8 mouse cellular contexts compared by ENCODE assay signal in the genomic region with DNA sequence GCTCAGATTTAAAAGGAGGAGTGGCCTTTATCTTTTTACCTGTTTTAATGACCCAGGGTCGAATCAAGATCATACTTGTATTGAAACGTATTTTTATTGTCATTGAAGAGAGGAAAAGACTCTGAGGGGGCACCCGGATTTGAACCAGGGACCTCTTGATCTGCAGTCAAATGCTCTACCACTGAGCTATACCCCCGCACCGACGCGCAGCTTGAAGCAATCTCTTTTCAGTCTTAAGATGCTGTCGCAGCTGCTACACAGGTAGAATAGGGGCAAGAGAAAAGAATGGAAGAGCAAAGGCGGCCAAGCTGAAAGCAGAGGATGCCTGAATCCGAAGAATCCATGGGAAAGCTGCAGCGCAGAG. TPM values are rescaled to one million over a fixed set of nuclear protein-coding genes. Genes with fewer than 3 reads are reported as not detected.
DNase-seq lines count a peak whose midpoint lies in the region; ATAC-seq and TF ChIP-seq lines count a peak whose summit lies in the region.

A gene (plus strand): TSS at position 219 of the 364 bp plus-strand sequence.

- peak within 1 kb of the TSS; percentile 55 for H3K27ac ChIP-seq in forebrain, embryonic 11.5 days (ENCODE audit: low read depth, low read length)
- H3K27ac ChIP-seq in heart, postnatal 0 days (ENCODE audit: low read depth): peak within 1 kb of the TSS; percentile 89
- H3K27ac ChIP-seq in liver, embryonic 16.5 days (ENCODE audit: low read length): peak within 1 kb of the TSS; percentile 86
- peak within 1 kb of the TSS; percentile 88 for H3K27ac ChIP-seq in neural tube, embryonic 12.5 days

- peaks cover 10% of the 10 kb centered on the region for H3K4me1 ChIP-seq in forebrain, embryonic 11.5 days (replicated peaks; ENCODE audit: control insufficient read depth, insufficient read depth, low read length)
- H3K4me1 ChIP-seq in heart, postnatal 0 days (ENCODE audit: control insufficient read depth, insufficient read depth): peaks cover 20% of the 10 kb centered on the region
- H3K4me1 ChIP-seq in liver, embryonic 16.5 days (ENCODE audit: control insufficient read depth, low read depth, low read length): peaks cover 3% of the 10 kb centered on the region
- peaks cover 24% of the 10 kb centered on the region for H3K4me1 ChIP-seq in neural tube, embryonic 12.5 days

- peak within 1 kb of the TSS; percentile 76 for H3K4me2 ChIP-seq in forebrain, embryonic 11.5 days (ENCODE audit: low read depth, low read length, severe bottlenecking)
- H3K4me2 ChIP-seq in heart, postnatal 0 days (ENCODE audit: low read depth, low read length): peak within 1 kb of the TSS; percentile 90
- H3K4me2 ChIP-seq in liver, embryonic 16.5 days (ENCODE audit: low read depth, low read length): peak within 1 kb of the TSS; percentile 89
- H3K4me2 ChIP-seq in neural tube, embryonic 12.5 days (replicated peaks): peak within 1 kb of the TSS; percentile 84

- DNase-seq in CD8-positive naive resting alpha-beta T cell, adult 2 months (ENCODE audit: low read depth in 2 of 2, low spot score in 2 of 2): peak; percentile 96
- peak; percentile 81 for DNase-seq in c-Kit-positive CD71-negative TER-119-negative erythroid progenitor cells, embryonic 14.5 days (ENCODE audit: low read depth)
- peak; percentile 94 for DNase-seq in forebrain, embryonic 11.5 days (ENCODE audit: low spot score)
- no peak for DNase-seq in heart, postnatal 0 days (ENCODE audit: low spot score)
- DNase-seq in large intestine, adult 2 months (ENCODE audit: low read depth, low spot score): no peak
- peak; percentile 90 for DNase-seq in testis, postnatal 10 days (ENCODE audit: low spot score)

- no peaks in the 10 kb centered on the region for H3K36me3 ChIP-seq in forebrain, embryonic 11.5 days (ENCODE audit: control insufficient read depth, insufficient read depth, low read length)
- H3K36me3 ChIP-seq in heart, postnatal 0 days (replicated peaks; ENCODE audit: control insufficient read depth, insufficient read depth, low read length): no peaks in the 10 kb centered on the region
- H3K36me3 ChIP-seq in liver, embryonic 16.5 days (ENCODE audit: control insufficient read depth, insufficient read depth): no peaks in the 10 kb centered on the region
- no peaks in the 10 kb centered on the region for H3K36me3 ChIP-seq in neural tube, embryonic 12.5 days

- no peaks in the 10 kb centered on the region for H3K27me3 ChIP-seq in forebrain, embryonic 11.5 days (ENCODE audit: control insufficient read depth, insufficient read depth, low read length)
- no peaks in the 10 kb centered on the region for H3K27me3 ChIP-seq in heart, postnatal 0 days (ENCODE audit: control insufficient read depth, insufficient read depth, low read length)
- peaks cover 2% of the 10 kb centered on the region; the same call in 1 of the 2 replicates for H3K27me3 ChIP-seq in liver, embryonic 16.5 days (ENCODE audit: control insufficient read depth, insufficient read depth, low read depth, low read length)
- H3K27me3 ChIP-seq in neural tube, embryonic 12.5 days (replicated peaks): no peaks in the 10 kb centered on the region

- TF ChIP-seq CTCF in heart, postnatal 0 days (IDR thresholded peaks at IDR 0.05; ENCODE audit: low read depth): no peak

- H3K9me3 ChIP-seq in forebrain, embryonic 11.5 days (ENCODE audit: control insufficient read depth, low read length): no peaks in the 10 kb centered on the region
- no peaks in the 10 kb centered on the region for H3K9me3 ChIP-seq in heart, postnatal 0 days (replicated peaks; ENCODE audit: control insufficient read depth, low read length)
- no peaks in the 10 kb centered on the region for H3K9me3 ChIP-seq in liver, embryonic 16.5 days (replicated peaks; ENCODE audit: control insufficient read depth, low read length)
- no peaks in the 10 kb centered on the region for H3K9me3 ChIP-seq in neural tube, embryonic 12.5 days

- H3K4me3 ChIP-seq in forebrain, embryonic 11.5 days (ENCODE audit: low read depth, low read length): peak within 1 kb of the TSS; percentile 72
- H3K4me3 ChIP-seq in heart, postnatal 0 days (ENCODE audit: low read depth, low read length): peak within 1 kb of the TSS; percentile 89
- peak within 1 kb of the TSS; percentile 77 for H3K4me3 ChIP-seq in liver, embryonic 16.5 days (ENCODE audit: low read depth, low read length)
- peak within 1 kb of the TSS; percentile 81 for H3K4me3 ChIP-seq in neural tube, embryonic 12.5 days

- no peak for TF ChIP-seq EP300 in heart, postnatal 0 days (IDR thresholded peaks at IDR 0.05; ENCODE audit: low read depth)

- ATAC-seq in forebrain, embryonic 11.5 days (replicated peaks; ENCODE audit: low FRiP score): peak; percentile 58
- peak; percentile 12; the same call in 1 of the 2 replicates for ATAC-seq in heart, postnatal 0 days (ENCODE audit: insufficient read depth, low read depth)
- ATAC-seq in liver, embryonic 16.5 days (ENCODE audit: low read depth): peak; percentile 40
- ATAC-seq in neural tube, embryonic 12.5 days (ENCODE audit: low FRiP score, low read depth): peak; percentile 75

- 1% methylated on average over 11 of the region's 11 CpGs for WGBS in forebrain, embryonic 11.5 days
- 2% methylated on average over 11 of the region's 11 CpGs for whole genome bisulfite sequencing in heart, postnatal 0 days
- WGBS in large intestine, adult 2 months: under 1% methylated on average over 11 of the region's 11 CpGs
- WGBS in liver, embryonic 16.5 days (ENCODE audit: insufficient replicate concordance): 0% methylated on average over 11 of the region's 11 CpGs
- 0% methylated on average over 11 of the region's 11 CpGs for WGBS in neural tube, embryonic 12.5 days

- H3K9ac ChIP-seq in forebrain, embryonic 11.5 days (ENCODE audit: low read length): peak within 1 kb of the TSS; percentile 83
- peak within 1 kb of the TSS; percentile 72 for H3K9ac ChIP-seq in heart, postnatal 0 days (replicated peaks; ENCODE audit: low read depth, low read length)
- H3K9ac ChIP-seq in liver, embryonic 16.5 days (ENCODE audit: low read depth, low read length): peak within 1 kb of the TSS; percentile 74
- peak within 1 kb of the TSS; percentile 81 for H3K9ac ChIP-seq in neural tube, embryonic 12.5 days

RNA-seq across cellular contexts. Expression of the gene that starts here (rescaled TPM):
- polyA plus RNA-seq in forebrain, embryonic 11.5 days (2014; fragmentation: Nextera tagmentation; extraction: Ambion mirVana): 77.6 and 77.8 TPM in 2 replicates
- total RNA-seq in heart, postnatal 0 days (2014; rRNA removed; ENCODE audit: low replicate concordance): 34.2 and 45.7 TPM in 2 replicates
- 26.5 and 27.8 TPM in 2 replicates for polyA plus RNA-seq in heart, postnatal 0 days (2015; fragmentation: Nextera tagmentation; extraction: Ambion mirVana)
- 251 and 313 TPM in 2 replicates for polyA plus RNA-seq in large intestine, adult 2 months (2012; rRNA removed)
- 32.3 and 38.3 TPM in 2 replicates for polyA plus RNA-seq in liver, embryonic 16.5 days (2015; fragmentation: Nextera tagmentation; extraction: Ambion mirVana)
- polyA plus RNA-seq in neural tube, embryonic 12.5 days (2016; fragmentation: Nextera tagmentation; extraction: Ambion mirVana): 103 and 105 TPM in 2 replicates

Comparison
In these comparisons a context has a peak if more than half of its experiments do, and no peak if none do; other contexts are left out.
1. DNase-seq: peak in CD8-positive naive resting alpha-beta T cell, adult 2 months (2 of 2), c-Kit-positive CD71-negative TER-119-negative erythroid progenitor cells, embryonic 14.5 days (single experiment), forebrain, embryonic 11.5 days (single experiment) and testis, postnatal 10 days (single experiment); none in heart, postnatal 0 days (single experiment) and large intestine, adult 2 months (single experiment).
2. ATAC-seq: peak in every context shown above with its lines; median percentile 75 in neural tube, embryonic 12.5 days; 58 in forebrain, embryonic 11.5 days; 40 in liver, embryonic 16.5 days; 12 in heart, postnatal 0 days.
3. Peak in every context shown above with its lines, with median percentiles within 50 percentile points of each other: H3K27ac ChIP-seq, H3K4me2 ChIP-seq, H3K4me3 ChIP-seq and H3K9ac ChIP-seq.